Mouse (Mus musculus) heart, embryonic 14.5 days (tissue): ENCODE measurements around the gene Adam3. TPM values are rescaled to one million over a fixed set of nuclear protein-coding genes. Genes with fewer than 3 reads are reported as not detected.

Experiments
- ATAC-seq: fragments of 200-750 bp; cut with Nextera tagmentation; 2 replicates; pipeline ENCODE4 v1.8.0; 2017; ENCODE audit warnings: low read depth, moderate TSS enrichment; ENCODE audit not compliant: insufficient number of reproducible peaks, insufficient read depth, low FRiP score
- H3K27ac ChIP-seq, 2 experiments: fragments of 200-500 bp in 1 of 2; fragments of 300-500 bp in 1 of 2; sonication (generic) in 1 of 2; replicated peaks in 1 of 2; 2 replicates each; pipeline ENCODE4 v1.5.1; 2012 to 2014; ENCODE audit warnings: low read depth in 2 of 2, low read length in 2 of 2, control low read depth in 1 of 2, mild to moderate bottlenecking in 1 of 2, mixed read lengths in 1 of 2; ENCODE audit not compliant: control insufficient read depth in 1 of 2, insufficient read depth in 1 of 2
- H3K27me3 ChIP-seq: fragments of 300-500 bp; sonication (generic); 2 replicates; pipeline ENCODE4 v1.6.1; 2014; ENCODE audit warnings: mild to moderate bottlenecking, low read length, control low read depth; ENCODE audit not compliant: control insufficient read depth, insufficient read depth
- H3K36me3 ChIP-seq: fragments of 300-500 bp; sonication (generic); 2 replicates; pipeline ENCODE4 v1.6.1; 2014; ENCODE audit warnings: mild to moderate bottlenecking, control low read depth, low read length, mixed read lengths; ENCODE audit not compliant: control insufficient read depth, insufficient read depth
- H3K4me1 ChIP-seq, 2 experiments: fragments of 200-500 bp in 1 of 2; fragments of 300-500 bp in 1 of 2; sonication (generic) in 1 of 2; 2 replicates each; pipeline ENCODE4 v1.6.1; 2012 to 2014; ENCODE audit warnings: low read length in 2 of 2, control low read depth in 1 of 2, mixed read lengths in 1 of 2; ENCODE audit not compliant: control insufficient read depth in 2 of 2, insufficient read depth in 2 of 2
- H3K4me2 ChIP-seq: fragments of 300-500 bp; sonication (generic); 2 replicates; pipeline ENCODE4 v1.6.1; 2014; ENCODE audit warnings: mild to moderate bottlenecking, low read length
- H3K4me3 ChIP-seq, 2 experiments: fragments of 200-500 bp in 1 of 2; fragments of 300-500 bp in 1 of 2; sonication (generic) in 1 of 2; 2 replicates each; pipeline ENCODE4 v1.5.1; 2012 to 2014; ENCODE audit warnings: low read length in 2 of 2, mild to moderate bottlenecking in 2 of 2, control low read depth in 1 of 2, low read depth in 1 of 2, moderate library complexity in 1 of 2; ENCODE audit not compliant: control insufficient read depth in 1 of 2, insufficient read depth in 1 of 2
- H3K9ac ChIP-seq: fragments of 300-500 bp; sonication (generic); 2 replicates; pipeline ENCODE4 v1.6.1; 2014; ENCODE audit warnings: mild to moderate bottlenecking, low read length
- H3K9me3 ChIP-seq: fragments of 300-500 bp; sonication (generic); 2 replicates; pipeline ENCODE4 v1.6.1; 2016; ENCODE audit warnings: low read length, control low read depth; ENCODE audit not compliant: control insufficient read depth
- WGBS: fragments of 180-500 bp; shearing (Covaris S2); extraction: QIAGEN DNeasy Blood & Tissue Kit; methylation state at CpG from one replicate; pipeline ENCODE4 v1.1.7; 2014; 5-methylcytosine and 5-hydroxymethylcytosine counted together
- polyA plus RNA-seq: library from polyadenylated mRNA; unstranded; fragments of >200 nt; fragmentation: Nextera tagmentation; extraction: Ambion mirVana; gene quantifications from 2 replicates; pipeline ENCODE4 v1.2.1, GENCODE M21; 2014

The Adam3 gene
- polyA plus RNA-seq, result not detected in 2 replicates

DNA sequence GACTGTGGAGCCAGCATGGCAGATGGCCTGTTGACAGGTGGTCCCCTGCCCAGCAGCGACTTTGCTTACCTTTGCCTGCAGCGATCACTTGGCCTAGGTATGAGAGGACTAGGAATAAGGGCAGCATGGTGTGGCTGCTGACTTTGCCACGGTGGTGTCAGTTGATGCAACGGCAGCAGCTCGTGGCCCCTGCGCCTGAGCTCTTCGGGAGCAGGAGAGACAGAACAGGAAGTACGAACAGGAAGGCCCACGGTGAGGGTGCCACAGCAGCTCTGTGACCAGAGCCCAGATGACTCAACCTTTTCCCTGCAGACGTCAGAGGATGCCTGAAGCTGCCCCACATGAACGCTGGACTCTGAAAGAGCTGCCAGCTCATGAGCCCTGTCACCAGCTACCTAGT is at the start of gene Adam3:
TSS of gene Adam3 (minus strand) at position 223 of the 400 bp plus-strand sequence.
- H3K36me3 ChIP-seq, result no peaks in the 10 kb centered on the region
- H3K9me3 ChIP-seq, result no peaks in the 10 kb centered on the region
- H3K4me2 ChIP-seq, result no peak within 1 kb of the TSS
- no peak for ATAC-seq
- H3K27ac ChIP-seq, result no peak within 1 kb of the TSS
- H3K9ac ChIP-seq, result no peak within 1 kb of the TSS
- 41% methylated on average over 11 of the region's 11 CpGs for WGBS
- H3K27me3 ChIP-seq, result no peaks in the 10 kb centered on the region
- H3K4me1 ChIP-seq, result 0 out of 4 replicates have a peak, but pooled peaks cover 0 to 3% of the 10 kb centered on the region in 2 experiments
- no peak within 1 kb of the TSS for H3K4me3 ChIP-seq

DNA sequence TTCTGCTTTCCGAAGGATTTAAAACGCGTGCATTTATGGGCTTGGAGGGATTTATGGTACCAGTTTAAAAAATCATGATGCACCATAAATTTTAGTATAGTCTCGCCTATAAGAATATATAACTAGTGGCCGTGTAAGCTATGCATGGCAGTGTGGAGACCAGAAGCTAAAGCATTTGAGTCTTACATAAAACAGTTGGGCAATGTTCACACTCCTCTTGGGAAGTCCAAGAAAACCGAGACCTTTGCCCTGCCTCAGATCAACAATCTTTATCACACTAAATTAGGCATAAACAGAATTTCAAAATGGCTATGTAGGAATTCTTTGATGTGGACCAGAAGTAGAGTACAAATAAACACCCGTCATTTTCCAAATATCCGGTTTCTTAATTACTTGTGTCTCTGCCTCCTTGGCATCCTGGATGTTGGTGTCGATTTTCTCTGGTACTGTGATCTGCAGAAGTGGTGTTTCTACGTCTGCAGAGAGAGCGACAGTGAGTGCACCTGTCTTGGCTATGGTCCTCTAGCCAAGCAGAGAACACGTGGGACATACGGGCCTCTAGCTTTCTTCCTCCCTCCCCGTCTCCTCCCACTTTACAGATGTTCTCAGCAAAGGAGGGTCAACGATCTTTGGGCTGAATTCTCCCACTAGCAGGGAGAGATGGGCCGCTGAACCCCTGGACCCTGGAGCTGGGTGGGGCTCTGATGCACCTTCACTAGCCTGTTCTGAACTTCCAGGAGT is 596 bp downstream of the Adam3 start:
- Histone ChIP-seq H3K4me3 (no peak overlapping the region), H3K27me3 (no peaks in the 10 kb centered on the region), H3K4me2 (no peak overlapping the region), H3K9me3 (no peaks in the 10 kb centered on the region), H3K27ac (no peak overlapping the region), H3K9ac (no peak overlapping the region), H3K4me1 (0 out of 4 replicates have a peak, but pooled peaks cover 0 to 3% of the 10 kb centered on the region in 2 experiments), H3K36me3 (no peaks in the 10 kb centered on the region)
- no peak for ATAC-seq
- 69% methylated on average over 16 of the region's 16 CpGs for WGBS

Other genes starting within 250 kb of the Adam3 start
- 0.30 and 0.57 TPM in 2 replicates for gene Adam5, start 98.5 kb upstream of the Adam3 start, polyA plus RNA-seq